Mouse (Mus musculus): ENCODE results near the gene Mras.

The Mras gene

DNA sequence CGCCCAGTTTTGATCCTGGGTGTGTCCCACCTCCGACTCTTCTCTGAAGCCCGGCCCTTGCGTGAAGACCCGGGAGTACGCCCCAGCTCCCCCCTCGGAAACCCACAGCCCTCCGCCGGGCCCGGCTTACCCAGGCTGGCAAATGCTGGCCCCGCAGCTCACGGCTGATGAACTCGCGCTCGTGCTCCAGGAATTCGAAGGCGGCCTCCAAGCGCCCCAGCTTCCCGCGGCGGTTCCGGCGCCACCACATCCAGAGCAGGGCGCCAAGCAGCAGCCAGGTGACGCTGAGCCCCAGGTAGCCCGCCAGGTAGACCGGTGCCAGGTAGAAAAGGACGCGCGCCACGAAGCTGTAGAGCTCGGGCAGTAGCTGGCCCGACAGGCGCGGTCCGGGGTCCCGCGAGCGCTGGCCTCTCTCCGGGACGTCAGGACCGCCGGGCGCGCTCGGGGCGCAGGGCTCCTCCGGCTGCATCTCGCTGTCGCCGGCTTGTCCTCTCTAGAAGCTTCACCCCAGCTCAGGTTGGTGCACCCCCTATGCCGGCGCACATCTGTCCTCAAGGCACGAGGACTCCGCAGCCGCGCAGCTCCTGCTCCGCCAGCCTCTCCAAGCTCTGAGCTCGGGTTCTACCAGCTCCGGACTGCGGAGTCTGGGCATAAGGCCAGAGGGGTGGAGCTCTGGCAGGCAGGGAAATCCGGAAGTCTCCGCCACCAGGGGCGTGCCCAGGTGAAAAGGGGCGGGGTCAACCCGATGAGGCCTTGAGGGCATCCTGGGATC is 79.1 kb downstream of the Mras start, which contains the start of gene Esyt3:
Gene Esyt3, minus strand, starts transcription at position 637 of the 772 bp plus-strand sequence.
- no peak for DNase-seq (ENCODE audit: low read depth)

DNA sequence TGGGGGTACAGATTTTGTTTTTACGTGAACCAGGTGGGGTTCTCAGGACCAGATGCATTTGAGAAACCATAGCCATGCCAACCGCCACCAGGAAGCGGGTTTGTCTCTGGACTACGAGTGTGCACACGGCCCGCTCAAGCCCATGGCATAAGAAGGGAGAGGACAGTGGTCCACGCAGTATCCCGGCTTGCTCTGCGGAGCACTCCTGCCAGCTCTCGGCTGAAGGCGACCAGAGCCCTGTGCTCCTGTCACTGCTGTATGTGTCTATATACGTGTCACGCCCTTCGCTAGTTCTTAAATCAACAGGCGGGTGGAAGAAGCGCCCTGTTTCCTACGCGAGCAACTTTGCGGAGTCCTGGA is 79.6 kb downstream of the Mras start:
- DNase-seq (ENCODE audit: low read depth), result no peak

DNA sequence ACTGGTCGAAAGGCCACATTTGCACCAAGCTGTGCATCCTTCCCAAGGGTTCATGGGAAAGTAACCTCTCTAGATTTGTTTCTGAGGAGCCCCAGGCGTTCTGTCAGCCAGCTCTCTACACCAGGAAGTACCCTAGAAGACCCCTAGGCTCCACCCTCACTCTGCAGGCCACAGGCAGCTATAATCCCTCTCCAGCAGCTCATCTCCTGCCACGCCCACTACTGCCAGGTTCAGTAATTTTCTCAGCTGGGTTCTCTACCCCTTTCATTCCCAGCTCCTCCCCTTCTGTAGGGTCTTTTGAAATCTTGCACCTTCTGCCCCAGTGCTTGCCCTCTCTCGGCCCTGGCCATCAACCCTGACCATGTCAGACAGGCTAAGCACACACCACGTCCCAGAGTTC is 81.2 kb downstream of the Mras start:
- no peak for DNase-seq (ENCODE audit: low read depth)

DNA sequence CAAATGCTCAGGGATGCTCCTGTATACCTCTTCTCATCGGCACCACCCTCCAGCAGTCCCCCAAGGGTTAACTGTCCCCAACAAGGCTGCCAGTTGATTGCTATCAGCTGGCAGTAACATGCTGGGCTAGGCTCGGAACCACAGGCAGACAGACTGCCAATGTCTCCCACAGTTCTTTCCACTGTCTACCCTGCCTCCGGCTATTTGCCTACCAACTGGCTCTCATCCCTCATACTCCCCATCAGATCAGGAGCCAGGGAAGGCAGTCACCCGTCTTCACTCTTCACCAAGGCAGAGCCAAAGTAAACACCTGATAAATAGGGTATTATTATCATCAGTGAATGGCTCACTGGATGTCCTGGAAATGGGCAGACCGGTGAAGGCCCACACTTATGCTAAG is 82.4 kb downstream of the Mras start:
- no peak for DNase-seq (ENCODE audit: low read depth)

DNA sequence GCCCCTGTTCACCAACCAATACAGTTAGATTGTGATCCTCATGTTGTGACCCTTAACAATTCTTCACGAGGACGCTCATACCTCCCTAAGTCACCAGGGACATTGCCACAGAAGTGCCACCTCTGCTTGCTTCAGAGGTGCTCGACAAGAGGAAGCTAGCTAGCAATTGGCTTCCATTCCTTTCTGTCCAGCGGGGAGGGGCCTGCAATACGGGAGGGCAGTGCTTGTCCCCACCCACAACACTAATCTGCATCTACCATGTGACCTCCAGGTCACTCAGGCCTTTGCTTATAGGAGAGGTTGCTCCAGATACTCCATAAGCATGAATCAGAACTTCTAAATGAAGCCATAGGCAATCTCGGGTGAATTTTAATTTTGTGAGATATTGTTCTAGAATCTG is 83.8 kb downstream of the Mras start:
- no peak for DNase-seq (ENCODE audit: low read depth)

DNA sequence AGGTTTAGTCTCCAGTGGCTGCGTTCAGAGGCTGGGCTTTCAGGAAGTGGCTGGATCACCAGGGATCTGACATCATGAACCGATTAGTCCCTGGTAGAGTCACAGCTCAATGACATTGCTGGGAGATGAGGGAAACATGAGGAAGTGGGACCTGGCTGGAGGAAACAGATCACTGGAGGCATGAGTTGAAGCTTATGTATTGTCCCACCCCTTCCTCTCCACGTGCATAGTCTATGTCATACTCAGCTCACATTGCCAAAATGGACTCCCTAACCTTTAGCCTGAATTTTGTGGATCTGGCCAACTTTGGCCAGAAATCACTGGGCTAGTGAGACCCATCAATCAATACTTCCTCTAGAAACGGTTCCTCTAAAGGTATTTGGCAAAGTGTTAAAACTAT is 84.2 kb downstream of the Mras start:
- no peak for DNase-seq (ENCODE audit: low read depth)

DNA sequence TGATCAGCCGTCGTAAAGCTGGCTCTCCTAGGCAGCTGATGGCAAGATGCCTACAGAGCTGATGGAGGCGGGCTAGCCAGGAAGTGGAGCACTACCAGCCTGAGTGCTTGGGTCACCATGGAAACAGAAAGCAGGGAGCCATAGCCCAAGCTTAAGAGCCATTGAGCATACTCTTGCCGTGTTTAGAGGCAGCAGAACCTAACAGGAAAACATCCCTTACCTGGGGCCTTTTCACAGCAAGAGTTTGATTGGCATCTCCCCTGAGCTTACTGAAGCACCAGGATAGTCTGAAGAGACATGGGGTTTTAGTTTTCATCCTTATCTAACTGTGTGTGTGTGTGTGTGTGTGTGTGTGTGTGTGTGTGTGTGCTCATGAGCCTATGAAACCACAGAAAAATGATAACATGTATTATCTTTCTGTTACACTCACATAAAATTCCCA is 91.8 kb downstream of the Mras start:
- DNase-seq (ENCODE audit: low read depth), result no peak

DNA sequence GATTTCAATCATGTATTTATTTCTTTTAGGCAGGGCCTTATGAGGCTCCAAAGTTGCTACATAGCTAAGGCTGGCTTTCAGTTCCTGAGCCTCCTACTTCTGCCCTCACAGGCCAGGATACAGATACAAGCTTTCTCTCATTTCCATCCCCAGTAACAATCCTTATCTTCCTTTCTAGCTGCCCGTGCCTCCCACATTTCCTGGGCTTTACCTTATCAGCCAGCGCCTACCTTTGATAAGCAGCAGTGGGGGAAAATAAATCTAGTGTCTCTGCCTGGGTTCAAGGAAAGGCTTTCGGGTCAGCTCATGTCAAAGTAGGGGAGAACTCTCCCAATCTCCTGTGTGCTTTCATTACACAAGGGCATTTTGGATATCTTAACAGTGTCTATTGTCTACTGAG is 95.6 kb downstream of the Mras start:
- no peak for DNase-seq (ENCODE audit: low read depth)

DNA sequence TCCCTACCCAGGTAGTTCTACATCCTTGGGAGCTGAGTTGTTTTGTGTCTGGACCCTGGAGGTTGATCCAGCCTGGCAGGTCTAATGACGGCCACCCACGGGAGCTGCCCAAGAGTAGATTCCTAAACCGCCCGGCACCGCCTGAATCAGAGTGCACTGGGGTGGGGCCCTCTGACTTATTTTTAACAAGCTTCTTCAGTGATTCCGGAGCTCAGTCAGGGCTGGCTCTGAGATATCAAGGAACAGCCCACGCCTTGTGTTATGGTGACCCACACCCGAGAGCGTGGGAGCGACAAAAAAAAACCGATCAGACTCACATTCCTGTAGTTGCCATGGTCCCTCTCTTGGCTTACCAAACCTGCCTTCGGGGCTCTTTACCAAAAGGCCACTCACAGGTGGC is 97.1 kb downstream of the Mras start:
- no peak for DNase-seq (ENCODE audit: low read depth)

DNA sequence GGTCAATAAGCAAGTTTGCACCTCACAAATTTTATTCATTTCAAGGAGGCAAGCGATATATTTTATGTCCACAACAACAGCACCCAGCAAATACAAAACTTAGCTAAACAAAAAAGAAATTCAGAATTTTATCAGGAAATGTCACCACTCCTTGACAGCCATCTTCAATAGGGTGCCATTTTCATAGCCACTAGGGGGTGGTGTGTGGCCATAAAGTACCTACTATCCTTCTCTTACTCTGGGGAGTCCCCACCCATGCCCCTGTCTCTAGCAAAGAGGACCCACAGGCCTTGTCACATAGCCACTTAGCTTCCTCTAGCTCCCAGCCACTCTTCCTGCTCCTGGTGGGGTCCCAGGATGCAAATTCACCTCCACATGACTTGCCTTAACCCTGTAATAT is 98.0 kb downstream of the Mras start:
- no peak for DNase-seq (ENCODE audit: low read depth)

DNA sequence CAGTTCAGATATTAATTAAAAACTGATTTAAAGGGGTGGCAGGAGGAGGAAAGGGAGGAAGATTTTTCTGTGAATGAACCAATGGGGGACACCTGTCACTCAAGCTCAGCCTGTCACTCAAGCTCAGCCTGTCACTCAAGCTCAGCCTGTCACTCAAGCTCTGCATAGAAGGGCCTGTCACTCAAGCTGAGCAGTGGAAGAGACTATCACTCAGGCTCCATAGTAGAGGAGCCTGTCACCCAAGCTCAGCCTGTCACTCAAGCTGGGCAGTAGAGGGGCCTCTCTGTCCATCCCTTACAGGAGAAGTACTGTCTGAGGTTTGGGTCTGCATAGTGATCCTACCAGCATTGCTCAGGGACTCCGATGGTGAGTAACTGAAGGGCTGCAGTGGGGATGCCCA is 98.9 kb downstream of the Mras start:
- no peak for DNase-seq (ENCODE audit: low read depth)

DNA sequence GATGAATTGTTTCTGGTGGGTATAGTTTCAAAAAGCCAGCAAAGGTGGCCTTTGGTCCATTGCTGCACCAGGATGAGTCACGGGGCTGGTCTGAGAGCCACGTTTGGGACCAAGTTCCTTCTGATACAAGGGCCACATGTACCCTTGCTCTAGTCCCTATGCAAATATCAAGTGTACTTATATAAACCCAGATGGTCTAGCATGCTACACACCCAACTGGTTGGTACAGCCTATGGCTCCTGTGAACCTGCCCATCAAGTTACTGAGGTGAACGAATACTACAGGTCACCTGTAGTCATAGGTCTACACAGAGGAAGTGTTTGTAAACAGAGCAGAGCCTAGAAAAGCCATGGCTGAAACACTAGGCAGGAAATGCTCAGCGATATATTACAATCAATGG is 100.6 kb downstream of the Mras start:
- no peak for DNase-seq (ENCODE audit: low read depth)

Measured in naive thymus-derived CD4-positive, alpha-beta T cell, adult 2 months (primary cell).